Mouse (Mus musculus) liver, postnatal 0 days (tissue): ENCODE results near the gene Dhx34.

Experiments
- CTCF ChIP-seq: sonication (generic); IDR thresholded peaks from 2 replicates; pipeline ENCODE4 v1.5.1; 2016; ENCODE audit warnings: antibody characterized with exemption, low read depth
- EP300 ChIP-seq: IDR thresholded peaks from 2 replicates; pipeline ENCODE4 v1.6.1; 2016; ENCODE audit warnings: antibody characterized with exemption, low read depth, mild to moderate bottlenecking

GRCm38 (mm10) chr7:16208781-16209665 is 12.8 kb downstream of the Dhx34 start:
- TF ChIP-seq CTCF (no peak), EP300 (no peak)
